Mouse (Mus musculus): ENCODE results near the gene Ucn.

The Ucn gene

GRCm38 (mm10) chr5:31108000-31108490, 30.6 kb downstream of the Ucn start, which contains the start of gene Slc30a3:
Slc30a3 (minus strand) TSS chr5:31108237.
- no peak for DNase-seq (ENCODE audit: low spot score)

DNA sequence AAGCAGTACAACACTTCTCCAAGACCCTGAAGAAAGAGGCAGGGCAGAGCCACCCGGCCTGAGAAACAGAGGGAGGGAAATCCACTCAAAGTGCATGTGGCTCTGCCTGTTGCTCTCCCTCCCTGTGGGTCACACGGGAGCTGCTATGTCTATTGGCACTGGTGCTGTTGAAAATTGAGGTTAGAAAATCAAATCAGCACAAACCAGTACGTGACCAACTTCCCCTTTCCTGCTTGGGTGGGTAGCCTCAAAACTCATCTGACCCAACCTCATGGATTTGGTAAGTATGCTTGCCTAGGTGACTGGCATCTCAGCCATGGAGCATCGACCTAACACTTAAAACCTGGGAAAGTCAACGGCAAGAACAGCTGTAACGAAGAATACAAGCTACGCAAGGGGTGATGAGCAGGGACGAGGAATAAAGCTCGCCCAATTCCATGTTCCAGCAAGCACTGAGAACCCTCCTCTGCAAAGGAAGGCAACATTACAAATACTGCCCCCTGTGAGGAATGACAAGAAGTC, 32.8 kb downstream of the Ucn start, which contains the start of gene Dnajc5g:
Gene Dnajc5g, plus strand, starts transcription at position 472 of the 522 bp plus-strand sequence.
- DNase-seq (ENCODE audit: low spot score), result no peak

- peak; percentile 24 for DNase-seq (ENCODE audit: low spot score)
Measured at GRCm38 (mm10) chr5:31095711-31096480, 42.7 kb downstream of the Ucn start.

DNA sequence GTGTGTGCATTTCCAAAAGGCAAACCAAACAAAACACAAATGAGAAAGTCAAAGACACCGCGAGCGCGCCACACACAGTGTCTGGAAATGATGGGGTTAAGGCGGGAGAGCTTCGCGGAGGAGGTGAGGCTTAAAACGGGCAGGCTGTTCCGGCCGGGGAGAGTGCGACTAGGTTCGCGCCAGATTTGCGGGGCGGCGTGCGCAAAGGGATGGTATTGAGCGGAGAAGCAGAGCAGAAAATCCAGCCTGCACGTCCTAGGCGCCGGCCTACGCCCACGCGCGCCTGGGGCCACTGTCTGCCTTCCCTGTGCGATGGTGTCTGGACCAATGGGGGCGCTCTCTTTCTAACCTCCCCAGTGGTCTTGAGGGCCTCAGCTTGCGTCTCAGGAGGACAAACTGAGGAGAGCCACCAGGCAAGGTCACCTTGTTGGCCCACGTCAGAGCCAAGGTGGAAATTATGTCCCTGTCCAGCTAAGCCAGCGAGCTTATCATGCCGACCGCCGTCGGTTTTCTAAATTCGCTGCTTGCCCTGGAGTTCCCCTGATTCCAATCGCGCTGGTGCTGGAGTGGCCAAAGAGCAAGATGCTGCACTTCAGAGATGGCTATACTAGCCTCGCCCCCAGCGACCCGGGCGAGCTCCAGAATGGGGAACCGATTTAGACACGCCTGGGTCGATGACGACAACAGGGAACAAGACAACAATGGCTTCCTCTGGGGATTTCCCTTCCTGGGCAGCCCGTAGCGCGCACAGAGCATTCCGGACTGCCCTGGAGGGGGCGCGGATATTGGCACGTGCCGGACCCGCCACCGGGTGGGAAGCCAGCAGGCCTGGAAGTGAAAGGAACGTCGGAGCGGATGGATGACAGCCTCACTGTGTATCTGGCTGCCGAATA, 43.6 kb downstream of the Ucn start:
- peak; percentile 81 for DNase-seq (ENCODE audit: low spot score)

DNA sequence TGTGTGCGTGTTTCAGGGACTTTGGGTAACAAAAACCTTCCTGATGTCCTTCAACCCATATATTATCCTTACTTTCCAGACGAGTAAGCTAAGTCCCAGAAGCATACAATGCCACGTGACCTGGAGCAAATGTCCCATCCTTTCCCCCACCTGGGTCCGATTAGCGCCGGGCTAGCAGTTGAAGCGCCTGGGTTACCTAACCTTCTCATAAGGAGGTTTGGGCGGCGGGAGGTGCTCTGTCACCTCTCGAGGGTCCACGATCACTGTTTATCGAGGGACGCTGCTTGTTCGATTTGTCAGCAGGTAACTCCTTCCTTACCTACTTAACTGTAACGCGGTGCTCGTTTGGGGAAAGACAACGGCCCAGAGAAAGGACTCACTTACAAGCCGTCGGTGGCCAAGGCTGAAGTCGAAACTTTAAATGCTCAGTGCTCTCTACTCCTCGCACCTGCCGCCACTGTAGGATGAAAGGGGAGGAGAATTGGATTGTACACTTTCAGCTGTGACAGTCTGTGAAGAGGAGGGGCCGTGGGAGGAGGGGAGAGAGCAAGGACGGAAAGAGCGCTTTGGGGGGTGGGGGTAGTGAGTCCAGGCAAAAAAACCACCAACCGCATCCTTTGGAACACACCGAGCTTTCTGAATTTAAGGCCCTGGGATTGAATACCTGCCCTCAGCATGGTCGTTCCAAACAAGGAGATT, 44.4 kb downstream of the Ucn start:
- no peak for DNase-seq (ENCODE audit: low spot score)

- no peak for DNase-seq (ENCODE audit: low spot score)
Measured at GRCm38 (mm10) chr5:31093151-31094041, 45.2 kb downstream of the Ucn start.

DNA sequence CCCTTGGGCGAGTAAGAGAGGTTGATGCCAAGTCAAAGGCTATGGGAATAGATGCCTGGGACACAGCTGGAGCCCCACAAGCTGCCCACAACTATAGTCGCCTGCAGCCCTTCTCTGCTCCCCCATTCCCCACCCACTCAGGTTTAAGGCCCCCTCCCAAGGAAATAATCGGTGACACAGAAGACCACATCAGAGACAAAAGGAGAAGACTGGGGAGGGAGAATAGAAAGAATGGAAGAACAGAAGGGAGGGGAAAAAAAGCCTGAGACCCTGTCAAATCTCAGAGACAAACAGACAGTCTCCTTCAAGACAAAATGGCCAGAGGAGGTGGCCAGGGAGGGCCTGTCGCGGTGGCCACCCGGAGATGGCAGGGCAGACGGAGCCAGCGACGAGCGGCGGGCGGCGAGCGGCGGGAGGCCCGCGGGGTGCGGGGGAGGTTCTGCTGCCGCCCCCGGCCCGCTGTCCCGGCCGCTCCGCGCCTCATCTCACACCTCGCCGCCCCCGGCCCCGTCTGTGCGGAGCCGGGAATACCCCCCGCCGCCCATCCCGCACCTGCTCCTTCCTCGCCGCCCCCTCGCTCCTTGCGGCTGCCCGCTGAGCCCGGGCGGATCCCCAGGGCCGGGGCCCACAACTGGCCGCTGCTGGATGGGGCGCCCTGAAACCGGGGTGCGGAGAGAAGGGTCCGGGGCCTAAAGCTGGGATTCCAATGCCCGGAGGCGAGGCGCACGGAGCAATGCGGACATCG, 46.2 kb downstream of the Ucn start:
- DNase-seq (ENCODE audit: low spot score), result no peak

Measured in MN1 (cell line).